Mouse (Mus musculus): ENCODE data around the gene Lrriq4.
A peak's percentile ranks its signal among the peaks of the same experiment; 100 is the strongest.

The Lrriq4 gene

DNA sequence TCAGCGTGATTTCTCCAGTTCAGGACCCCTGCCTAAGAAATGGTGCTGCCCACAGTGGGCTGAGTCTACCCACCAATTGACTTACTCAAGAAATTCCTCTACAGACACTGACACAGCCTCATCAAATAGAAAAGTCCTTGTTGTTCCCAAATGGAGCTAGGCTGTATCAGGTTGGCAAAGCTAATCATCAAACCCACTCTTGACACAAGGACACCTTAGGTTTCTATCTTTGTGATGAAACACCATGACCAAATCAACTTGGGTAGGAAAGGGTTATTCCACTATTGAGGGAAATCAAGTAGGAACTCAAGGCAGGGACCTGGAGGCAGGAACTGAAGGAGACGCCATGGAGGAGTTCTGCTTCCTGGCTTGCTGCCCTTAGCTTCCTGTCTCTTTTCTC lies at the start of gene Lrriq4:
Gene Lrriq4 (plus strand): TSS at position 301 of the 400 bp plus-strand sequence.
- no peak for DNase-seq (ENCODE audit: low read depth, low spot score)

DNA sequence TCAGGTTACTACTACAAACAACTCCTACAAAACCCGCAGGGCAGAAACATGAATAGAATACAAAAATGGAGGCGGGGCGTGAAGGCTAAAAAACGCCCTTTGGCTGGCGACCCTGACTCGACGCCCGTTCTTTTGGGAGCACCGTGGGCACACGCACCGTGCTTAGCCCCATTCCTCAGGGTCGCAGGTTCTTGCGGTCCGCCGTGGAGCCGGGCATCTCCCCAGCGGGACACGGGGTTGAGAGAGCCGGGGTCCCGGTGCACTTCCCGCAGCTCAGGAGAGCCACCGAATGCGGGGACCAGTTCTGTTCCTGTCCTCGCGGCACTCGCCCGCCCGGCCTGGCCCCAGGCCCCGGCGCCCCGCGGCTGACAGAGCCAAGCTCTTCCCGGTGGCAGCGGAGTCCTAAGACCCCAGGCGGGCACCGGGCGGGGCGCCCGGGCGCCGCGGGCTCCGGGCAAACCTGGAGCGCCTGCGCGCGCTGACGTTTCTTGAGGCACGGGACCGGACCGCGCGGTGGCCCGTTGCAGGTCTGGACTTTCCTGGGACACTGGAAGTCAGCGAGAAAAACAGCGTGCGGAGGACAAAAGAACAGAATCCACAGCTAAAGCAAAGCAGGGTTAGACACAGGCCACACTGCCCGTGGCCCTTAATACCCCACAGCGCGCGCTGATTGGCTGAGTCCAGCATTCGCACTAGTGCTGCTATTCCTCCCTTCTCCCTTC lies 49.0 kb upstream of the Lrriq4 start:
- DNase-seq (ENCODE audit: low read depth, low spot score) = peak; percentile 42

DNA sequence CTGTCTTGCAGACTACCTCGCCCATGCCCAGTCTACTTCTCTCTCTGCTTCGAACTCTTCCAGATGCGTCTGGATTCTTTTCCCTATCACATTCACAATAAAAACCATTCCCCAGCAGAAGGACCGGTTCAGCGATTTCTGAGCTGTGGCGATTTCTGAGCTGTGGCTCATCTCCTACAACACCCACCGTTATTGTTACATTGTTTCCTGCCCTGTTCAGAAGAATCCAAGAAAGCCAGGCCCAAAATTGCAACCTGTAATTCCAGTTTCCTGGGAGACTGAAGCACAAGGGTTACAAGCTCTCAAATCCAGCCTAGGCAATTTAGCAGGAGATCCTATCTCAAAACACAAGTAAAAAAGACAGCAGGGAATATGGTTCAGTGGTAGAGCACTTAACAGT lies 47.0 kb upstream of the Lrriq4 start:
- DNase-seq (ENCODE audit: low read depth, low spot score) = no peak

DNA sequence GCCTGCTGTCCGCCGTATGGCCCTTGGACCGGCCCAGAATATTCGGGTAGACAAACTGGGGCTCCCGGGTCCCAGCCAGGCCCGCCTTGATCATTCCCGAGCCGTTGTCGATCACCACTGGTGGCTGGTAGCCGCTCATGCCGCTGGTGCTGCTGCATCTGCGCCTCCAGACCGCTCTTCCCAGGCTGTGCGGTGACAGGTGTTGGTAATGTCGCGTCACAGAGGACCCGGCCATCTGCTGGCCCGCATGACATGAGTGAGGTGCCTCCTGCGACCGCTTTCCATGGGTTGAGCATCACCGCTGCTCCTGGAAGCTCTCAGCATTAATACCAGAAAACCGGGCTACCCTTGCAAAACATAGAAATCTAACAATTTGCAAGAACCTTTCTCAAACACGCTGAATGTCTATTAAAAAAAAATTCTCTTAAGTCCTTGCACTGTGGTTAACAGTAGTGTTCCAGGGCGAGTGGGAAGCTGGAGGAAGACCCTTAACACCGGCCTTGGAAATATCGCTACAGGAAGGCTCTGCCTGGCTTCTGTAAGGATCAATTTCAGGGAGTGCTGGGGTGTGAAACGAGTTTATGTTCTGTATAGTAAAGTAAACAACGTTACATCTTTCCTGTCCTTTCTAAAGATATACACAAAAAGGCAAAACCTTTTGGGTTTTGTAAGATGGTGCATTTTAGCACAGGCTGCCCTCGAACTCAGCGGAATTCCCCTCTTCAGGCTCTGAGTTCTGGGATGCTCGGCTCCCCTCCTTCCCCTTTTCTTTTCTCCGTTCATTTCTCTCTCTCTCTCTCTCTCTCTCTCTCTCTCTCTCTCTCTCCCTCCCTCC lies 44.4 kb upstream of the Lrriq4 start, which contains the start of gene Actrt3:
Gene Actrt3 (minus strand): TSS at position 229 of the 835 bp plus-strand sequence.
- peak; percentile 20 for DNase-seq (ENCODE audit: low read depth, low spot score)

DNA sequence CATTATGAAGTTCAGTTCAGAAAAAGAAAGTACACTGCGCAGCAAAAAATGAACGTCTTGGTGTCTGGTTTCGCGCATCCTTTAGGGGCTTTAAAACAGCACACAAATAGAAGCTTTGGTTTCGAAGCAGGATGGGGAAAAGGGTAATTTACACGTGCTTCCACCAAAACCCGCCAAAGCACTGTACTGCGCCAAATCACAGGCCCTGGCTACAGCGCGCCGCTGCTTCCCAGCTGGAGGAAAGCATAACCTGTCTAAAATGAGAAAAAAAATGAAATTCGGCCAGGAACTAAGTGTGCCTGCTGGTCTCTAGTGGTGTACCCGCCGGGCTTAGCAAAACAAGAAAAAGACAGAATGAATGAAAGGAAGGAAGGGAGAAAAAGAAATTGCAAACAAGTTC lies 43.6 kb upstream of the Lrriq4 start:
- DNase-seq (ENCODE audit: low read depth, low spot score) = peak; percentile 18

DNA sequence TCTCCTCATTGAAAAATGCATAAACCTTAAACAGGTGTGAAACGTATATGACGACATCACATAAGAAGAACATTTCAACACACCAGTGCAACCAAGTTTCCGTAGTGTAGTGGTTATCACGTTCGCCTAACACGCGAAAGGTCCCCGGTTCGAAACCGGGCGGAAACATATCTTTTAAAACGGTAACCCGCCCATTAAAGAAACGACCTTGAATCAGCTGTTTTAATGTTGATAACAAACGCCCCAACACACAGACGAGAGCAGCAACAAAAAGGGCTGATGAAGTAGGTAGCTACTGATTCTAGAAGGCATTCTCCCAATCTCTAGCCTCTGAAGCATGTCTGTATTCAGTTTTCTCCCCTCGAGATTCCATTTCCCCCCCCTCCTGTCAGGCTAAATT lies 43.1 kb upstream of the Lrriq4 start:
- DNase-seq (ENCODE audit: low read depth, low spot score) = peak; percentile 77

DNA sequence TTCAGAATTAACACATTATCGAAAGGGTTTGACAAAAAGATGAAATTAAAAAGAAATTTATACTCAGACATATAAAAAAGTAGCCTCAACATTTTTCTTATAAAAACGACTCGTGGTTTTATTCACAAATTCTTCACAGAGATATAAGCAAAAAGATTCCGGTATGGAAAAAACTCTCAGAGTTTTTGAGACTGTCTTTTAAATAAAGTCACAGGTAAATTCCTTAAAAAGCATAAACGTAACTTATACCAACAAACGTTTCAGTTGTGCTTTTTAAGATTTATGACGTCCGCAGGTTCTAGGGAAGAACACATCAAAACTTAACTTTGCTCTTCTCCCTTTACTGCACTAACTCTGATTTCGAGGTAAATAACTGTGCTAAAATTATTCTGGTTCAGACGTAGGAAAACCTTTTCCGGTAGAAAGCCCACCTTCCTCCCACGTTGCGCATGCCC lies 42.7 kb upstream of the Lrriq4 start:
- no peak for DNase-seq (ENCODE audit: low read depth, low spot score)

DNA sequence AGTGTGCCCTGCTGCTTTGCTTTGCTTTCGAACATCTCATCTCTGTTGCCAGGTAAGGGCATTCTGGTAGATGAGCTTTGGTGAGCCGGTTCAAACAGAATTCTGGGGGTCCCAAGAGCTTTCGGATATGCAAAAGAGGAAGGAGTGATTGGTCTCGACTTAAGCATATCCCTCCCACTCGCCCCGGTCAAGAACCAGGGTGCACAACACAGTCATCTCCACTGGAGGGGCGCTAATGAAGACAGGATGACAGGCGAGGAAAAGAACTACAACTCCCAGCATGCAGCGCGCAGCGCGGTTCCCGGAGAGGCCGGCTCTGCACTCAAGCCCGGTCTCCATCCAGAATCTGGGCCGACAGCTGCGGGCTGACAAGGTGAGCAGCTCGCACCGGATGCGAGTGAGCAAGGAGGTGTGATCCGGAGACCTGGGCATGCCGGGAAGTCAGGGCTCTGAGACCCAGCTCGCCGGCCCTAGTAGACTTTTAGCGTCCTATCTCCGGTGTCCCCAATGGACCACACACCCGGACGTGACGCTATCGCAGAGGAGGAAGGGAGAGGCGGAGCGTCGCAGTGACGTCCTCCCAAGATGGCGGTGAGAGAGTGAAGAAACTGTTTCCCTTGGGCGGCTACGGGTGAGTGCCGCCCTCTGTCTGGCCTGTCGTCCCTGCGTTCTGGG lies 42.1 kb upstream of the Lrriq4 start, which contains the start of gene Mynn:
Gene Mynn (plus strand): TSS at position 1 of the 675 bp plus-strand sequence.
- peak; percentile 96 for DNase-seq (ENCODE audit: low read depth, low spot score)

DNA sequence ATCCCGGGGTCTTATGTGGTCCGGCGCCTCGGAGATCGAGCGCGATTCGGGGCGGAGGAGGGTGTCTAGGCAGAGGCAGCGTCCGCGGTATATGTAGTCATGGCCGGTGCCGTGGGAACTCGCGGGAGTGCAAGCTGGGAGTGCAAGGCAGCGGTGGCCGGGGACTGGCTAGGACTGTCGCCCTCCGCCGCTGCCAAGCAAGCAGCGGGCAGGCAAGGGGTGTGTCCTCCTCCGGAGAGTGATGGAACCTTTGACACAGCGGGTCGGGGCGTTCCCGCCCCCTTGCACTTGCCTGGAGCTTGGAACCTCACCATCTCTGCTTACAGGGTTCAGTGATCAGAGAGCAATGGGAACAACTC lies 41.6 kb upstream of the Lrriq4 start:
- no peak for DNase-seq (ENCODE audit: low read depth, low spot score)

DNA sequence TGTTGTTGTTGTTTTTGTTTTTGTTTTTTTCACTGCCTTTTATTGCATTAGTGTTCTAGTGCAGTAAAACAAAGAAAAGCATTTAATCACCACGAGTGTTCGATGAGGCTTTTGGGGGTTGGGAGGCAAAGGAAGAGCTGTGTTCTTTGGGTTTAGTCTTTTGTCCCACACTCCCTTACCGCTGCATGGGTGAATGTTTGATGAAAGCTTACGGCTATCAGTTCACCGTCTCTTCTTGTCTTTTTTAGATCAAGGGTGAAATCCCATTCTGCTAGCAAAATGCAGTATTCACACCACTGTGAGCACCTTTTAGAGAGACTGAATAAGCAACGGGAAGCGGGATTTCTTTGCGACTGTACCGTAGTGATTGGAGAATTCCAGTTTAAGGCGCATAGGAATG lies 41.1 kb upstream of the Lrriq4 start:
- DNase-seq (ENCODE audit: low read depth, low spot score) = no peak

DNA sequence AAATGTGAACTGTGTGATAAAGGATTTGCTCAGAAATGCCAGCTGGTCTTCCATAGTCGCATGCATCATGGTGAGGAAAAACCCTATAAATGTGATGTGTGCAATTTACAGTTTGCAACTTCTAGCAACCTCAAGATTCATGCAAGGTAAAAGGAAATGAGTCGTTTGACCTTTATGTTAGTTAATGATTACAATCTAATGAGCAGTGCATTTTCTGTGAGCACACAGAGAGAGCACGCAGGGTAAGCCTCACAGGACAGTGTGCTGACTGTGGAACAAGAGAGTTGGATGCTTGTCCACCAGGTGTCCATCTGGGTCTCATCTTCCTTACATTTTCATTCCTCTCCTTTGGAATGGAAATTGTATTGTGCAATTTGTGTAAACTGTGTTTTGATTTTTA lies 35.3 kb upstream of the Lrriq4 start:
- DNase-seq (ENCODE audit: low read depth, low spot score) = no peak

DNA sequence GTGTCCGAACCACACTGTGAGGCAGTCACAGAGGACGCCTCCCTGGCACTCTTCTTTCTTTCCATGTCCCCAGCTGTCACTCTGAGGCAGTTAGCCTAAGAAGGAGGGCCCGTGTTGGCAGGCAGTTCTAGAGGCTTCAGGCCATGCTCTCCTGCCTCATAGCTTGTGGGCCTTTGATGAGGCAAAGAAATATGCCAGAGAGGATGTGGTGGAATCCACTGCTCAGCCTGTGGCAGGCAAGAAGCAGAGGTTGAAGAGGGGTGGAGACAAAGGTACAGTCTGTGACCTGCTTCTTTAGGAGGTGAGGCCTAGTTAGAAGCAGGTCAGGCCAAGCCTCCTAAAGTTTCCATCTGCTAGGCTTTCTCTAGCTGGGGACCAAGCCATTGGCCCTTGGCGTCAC lies 33.4 kb upstream of the Lrriq4 start:
- DNase-seq (ENCODE audit: low read depth, low spot score) = no peak

DNA sequence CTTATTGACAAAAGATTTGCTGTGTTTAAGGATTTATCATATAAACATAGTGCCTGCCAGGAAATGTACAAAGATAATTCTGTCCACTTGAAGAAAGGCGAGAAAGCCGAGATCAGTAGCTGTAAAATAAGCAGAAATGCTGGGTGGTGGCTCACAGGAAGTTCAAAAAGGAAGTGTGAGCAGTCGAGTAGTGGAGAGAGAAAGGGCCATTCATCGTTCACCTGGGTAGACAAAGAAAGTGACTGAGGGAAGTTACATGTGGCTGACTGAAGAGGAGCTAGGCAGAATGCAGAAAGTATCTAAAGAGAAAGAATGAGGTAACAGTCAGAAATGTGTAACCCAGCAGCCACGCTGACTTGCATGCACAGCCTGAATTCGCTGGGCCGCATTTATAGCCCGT lies 24.2 kb upstream of the Lrriq4 start:
- no peak for DNase-seq (ENCODE audit: low read depth, low spot score)

DNA sequence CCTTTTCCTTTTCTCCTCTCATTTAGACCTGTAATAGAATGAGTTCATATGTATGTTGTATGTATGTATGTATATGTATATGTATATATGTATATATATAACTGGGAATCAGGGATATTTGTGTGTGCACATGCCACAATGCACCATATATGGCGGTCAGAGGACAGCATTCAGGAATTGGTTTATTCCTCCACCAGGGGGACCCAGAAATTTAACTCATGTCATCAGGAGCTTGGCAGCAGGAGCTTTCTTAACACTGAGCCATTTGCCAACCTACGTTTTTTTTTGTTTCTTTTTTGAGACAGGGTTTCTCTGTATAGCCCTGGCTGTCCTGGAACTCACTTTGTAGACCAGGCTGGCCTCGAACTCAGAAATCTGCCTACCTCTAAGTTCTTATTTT lies 10.6 kb upstream of the Lrriq4 start:
- DNase-seq (ENCODE audit: low read depth, low spot score) = no peak

DNA sequence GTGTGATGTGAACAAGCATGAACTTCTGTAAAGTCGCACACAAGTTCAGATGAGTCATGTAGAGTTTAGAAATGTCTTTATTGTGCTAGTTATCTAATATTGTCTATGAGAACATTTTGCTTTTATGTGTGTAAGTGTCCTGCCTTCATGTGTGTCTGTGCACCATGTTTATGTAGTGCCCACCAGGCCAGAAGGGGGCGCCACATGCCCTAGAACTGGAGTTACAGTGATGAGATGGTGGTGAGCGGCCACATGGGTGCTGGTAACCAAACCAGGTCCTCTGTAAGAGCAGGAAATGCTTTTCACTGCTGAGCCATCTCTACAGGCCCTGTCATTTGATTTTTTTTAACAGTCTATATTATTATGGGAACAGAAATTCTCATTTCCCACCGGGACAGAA lies 8.7 kb upstream of the Lrriq4 start:
- DNase-seq (ENCODE audit: low read depth, low spot score) = no peak

DNA sequence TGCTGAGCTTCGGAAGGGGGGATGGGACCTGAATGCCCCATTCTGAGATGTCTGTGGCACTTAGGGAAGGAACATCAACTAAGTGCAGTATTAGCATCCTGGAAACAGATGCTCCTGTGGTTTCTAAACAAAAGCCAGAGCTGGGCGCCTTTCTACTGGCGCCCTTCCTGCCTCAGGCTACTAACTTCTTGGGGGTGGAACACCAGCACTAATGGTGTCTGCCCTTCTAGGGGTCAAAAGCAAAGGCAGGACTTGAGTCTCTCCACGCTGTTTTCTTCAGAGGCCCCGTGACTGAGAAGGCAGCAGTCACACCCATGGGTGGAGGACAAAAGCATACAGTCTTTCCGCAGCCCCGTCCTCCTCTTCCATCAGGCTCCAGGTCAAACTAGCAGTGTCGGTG lies 2.5 kb downstream of the Lrriq4 start:
- no peak for DNase-seq (ENCODE audit: low read depth, low spot score)

DNA sequence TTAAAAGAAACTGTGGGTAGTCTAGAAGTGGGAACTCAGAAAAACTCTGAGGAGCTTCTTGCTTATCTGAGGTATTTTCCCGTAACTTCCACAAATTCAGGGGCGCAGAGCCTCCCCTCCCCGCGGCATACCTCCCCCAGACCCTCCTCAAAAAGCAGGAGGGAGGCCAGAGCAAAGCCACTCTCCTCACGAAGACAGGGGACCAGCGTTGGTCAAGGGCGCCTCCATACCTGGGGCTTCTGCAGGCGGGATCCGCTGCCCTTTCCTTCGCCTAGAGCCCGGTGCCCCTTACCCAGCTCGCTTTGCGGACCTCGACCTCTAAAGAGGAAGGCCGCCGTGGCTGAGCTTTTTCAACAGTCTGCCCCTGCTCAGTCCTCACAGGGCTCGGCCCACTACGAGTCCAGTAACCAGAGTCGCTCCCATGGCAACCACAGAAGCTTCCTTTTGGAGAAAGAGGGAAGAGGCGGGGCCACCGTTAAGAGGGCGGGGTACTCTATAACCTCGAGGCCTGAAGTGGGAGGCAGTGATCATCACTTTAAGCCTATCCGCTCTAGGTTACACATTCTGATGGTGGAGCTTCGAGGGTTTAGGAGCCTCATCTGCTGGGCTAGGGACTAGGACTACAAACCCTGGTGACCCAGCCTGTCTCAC lies 3.3 kb downstream of the Lrriq4 start, which contains the start of gene Lrrc34:
Gene Lrrc34 (minus strand): TSS at position 430 of the 651 bp plus-strand sequence.
- no peak for DNase-seq (ENCODE audit: low read depth, low spot score)

DNA sequence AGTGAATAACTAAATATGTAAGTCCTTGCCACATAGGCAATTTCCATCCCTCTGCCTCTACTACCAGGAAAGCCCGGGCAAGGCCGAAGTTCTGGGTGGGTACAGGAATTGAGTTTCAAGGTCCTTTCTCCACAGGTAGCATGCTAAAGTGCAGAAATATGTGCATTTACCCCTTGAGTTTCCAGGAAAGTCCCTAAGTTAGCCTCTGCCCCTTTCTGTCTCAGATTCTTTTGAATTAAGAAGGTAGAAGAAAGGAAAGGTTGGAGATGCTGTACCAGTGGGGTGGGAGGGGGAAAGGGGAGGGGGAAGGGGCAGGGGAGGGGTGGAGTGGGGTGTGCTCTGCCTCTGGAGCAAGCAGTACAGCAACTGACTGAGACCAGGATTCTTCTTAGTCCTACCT lies 4.2 kb downstream of the Lrriq4 start:
- no peak for DNase-seq (ENCODE audit: low read depth, low spot score)

DNA sequence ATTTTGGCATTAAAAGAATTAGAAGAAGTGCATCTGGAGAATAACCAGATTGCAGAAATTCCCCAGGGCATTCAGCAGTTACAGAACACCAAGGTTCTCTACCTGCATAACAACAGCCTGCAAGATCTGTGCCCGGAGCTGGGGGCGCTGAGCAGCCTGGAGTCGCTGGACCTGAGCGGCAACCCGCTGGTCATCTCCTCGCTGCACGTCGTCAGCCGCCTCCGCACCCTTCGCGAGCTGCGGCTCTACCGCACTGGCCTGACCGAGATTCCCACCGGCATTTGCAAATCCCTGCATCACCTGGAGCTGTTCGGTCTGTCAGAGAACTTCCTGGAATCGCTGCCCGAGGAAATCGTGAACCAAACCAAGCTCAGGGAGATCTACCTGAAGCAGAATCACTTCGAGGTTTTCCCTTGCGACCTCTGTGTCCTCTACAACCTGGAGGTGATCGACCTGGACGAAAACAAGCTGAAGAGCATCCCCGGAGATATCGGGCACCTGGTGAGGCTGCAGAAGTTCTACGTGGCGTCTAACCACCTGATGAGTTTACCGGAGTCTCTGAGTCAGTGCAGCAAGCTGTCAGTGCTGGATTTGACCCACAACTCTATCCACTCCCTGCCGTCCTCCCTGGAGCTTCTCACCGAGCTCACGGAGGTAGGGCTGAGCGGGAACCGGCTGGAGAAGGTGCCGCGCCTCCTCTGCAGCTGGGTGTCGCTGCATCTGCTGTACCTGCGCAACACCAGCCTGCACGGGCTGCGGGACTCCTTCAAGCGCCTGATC lies 5.9 kb downstream of the Lrriq4 start:
- DNase-seq (ENCODE audit: low read depth, low spot score) = no peak

DNA sequence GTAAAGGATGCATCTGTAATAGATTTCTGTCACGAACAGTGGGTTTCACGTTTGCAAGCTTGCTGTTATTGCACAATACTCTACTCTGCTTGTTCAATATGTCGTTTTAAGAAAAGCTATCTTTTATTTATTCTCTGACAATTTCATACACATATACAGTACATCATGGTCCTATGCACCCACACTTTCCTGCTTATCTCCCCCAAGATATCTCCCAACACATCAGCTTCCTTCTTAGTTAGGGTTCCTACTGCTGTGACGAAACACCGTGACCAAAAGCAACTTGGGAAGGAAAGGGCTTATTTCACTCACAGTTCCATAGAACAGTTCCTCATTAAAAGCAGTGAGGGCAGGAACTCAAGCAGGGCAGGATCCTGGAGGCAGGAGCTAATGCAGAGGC lies 11.6 kb downstream of the Lrriq4 start:
- DNase-seq (ENCODE audit: low read depth, low spot score) = no peak

DNA sequence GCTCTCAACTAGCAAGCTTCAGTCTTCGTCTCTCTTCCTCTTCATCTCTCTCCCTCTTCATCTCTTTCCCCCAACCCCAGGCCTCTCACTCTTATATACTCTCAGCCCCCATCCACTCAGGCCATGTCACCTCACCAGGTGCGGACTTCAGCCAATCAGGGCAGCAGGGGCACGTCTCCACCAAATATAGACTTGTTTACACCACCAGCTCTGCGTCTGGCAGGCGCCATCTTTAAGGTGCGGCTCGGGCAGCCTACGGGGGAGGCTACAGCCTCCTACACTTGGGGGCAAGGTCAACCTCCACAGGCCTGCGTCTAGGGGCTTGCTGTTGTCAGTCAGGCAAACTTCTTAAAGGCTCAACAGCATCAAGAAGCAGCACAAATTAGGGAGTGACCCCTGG lies 14.2 kb downstream of the Lrriq4 start:
- no peak for DNase-seq (ENCODE audit: low read depth, low spot score)
